Mouse (Mus musculus): Measurements from ENCODE around the gene Ankrd11. TPM values are rescaled to one million over a fixed set of nuclear protein-coding genes. Genes with fewer than 3 reads are reported as not detected.

Gene Ankrd11
- polyA plus RNA-seq, 2 experiments from 2014 or later = 79.7 to 84.1 TPM

GRCm38 (mm10) chr8:122893451-122893850 lies 148.6 kb downstream of the Ankrd11 start:
- no peak for ATAC-seq

GRCm38 (mm10) chr8:122891440-122891839 lies 150.6 kb downstream of the Ankrd11 start:
- ATAC-seq = no peak

- ATAC-seq = no peak
These were observed 158.4 kb downstream of the Ankrd11 start for GRCm38 (mm10) chr8:122883671-122884070.

- ATAC-seq = no peak
These were observed 161.8 kb downstream of the Ankrd11 start for GRCm38 (mm10) chr8:122880302-122880701.

- no peak for ATAC-seq
These were observed 163.8 kb downstream of the Ankrd11 start for GRCm38 (mm10) chr8:122878231-122878630.

GRCm38 (mm10) chr8:122875186-122875585 lies 166.9 kb downstream of the Ankrd11 start:
- no peak for ATAC-seq

GRCm38 (mm10) chr8:122873171-122873570 lies 168.9 kb downstream of the Ankrd11 start:
- ATAC-seq = no peak

GRCm38 (mm10) chr8:122871663-122872062 lies 170.4 kb downstream of the Ankrd11 start:
- ATAC-seq = no peak

- ATAC-seq = peak; percentile 84
These were observed 171.7 kb downstream of the Ankrd11 start for GRCm38 (mm10) chr8:122870377-122870863.

- no peak for ATAC-seq
These were observed 174.1 kb downstream of the Ankrd11 start for GRCm38 (mm10) chr8:122867982-122868381.

GRCm38 (mm10) chr8:122866231-122866630 lies 175.8 kb downstream of the Ankrd11 start:
- ATAC-seq = peak; percentile 30

- ATAC-seq = peak; percentile 26
These were observed 176.6 kb downstream of the Ankrd11 start for GRCm38 (mm10) chr8:122865441-122865840.

- peak; percentile 24 for ATAC-seq
These were observed 177.4 kb downstream of the Ankrd11 start for GRCm38 (mm10) chr8:122864719-122865129.

GRCm38 (mm10) chr8:122859843-122860242 lies 182.2 kb downstream of the Ankrd11 start:
- ATAC-seq = no peak

- no peak for ATAC-seq
These were observed 185.8 kb downstream of the Ankrd11 start for GRCm38 (mm10) chr8:122856288-122856687.

GRCm38 (mm10) chr8:122855123-122855522 lies 187.0 kb downstream of the Ankrd11 start:
- ATAC-seq = no peak

GRCm38 (mm10) chr8:122854388-122854787 lies 187.7 kb downstream of the Ankrd11 start:
- ATAC-seq = no peak

- no peak for ATAC-seq
These were observed 188.7 kb downstream of the Ankrd11 start for GRCm38 (mm10) chr8:122853340-122853771.

- no peak for ATAC-seq
These were observed 189.6 kb downstream of the Ankrd11 start for GRCm38 (mm10) chr8:122852546-122852905.

- no peak for ATAC-seq
These were observed 190.2 kb downstream of the Ankrd11 start for GRCm38 (mm10) chr8:122851692-122852545.

GRCm38 (mm10) chr8:122850641-122851240 lies 191.3 kb downstream of the Ankrd11 start:
- no peak for ATAC-seq

GRCm38 (mm10) chr8:122849152-122849910 lies 192.7 kb downstream of the Ankrd11 start:
- ATAC-seq = no peak

Data from CD4-positive, CD25-positive, alpha-beta regulatory T cell, adult 4 months (primary cell).